Mouse (Mus musculus) lung, postnatal 0 days (tissue): ENCODE measurements around the gene Dhx40.

Experiments used
- CTCF ChIP-seq: IDR thresholded peaks from 2 replicates; pipeline ENCODE4 v1.5.1; 2016; ENCODE audit warnings: antibody characterized with exemption, mild to moderate bottlenecking
- EP300 ChIP-seq: IDR thresholded peaks from 2 replicates; pipeline ENCODE4 v1.6.1; 2016; ENCODE audit warnings: antibody characterized with exemption, mild to moderate bottlenecking, control low read depth

- no peak for TF ChIP-seq CTCF
- TF ChIP-seq EP300 = no peak
Measured at GRCm38 (mm10) chr11:86738956-86739355, 68.6 kb downstream of the Dhx40 start.
